Comparison of ENCODE assay signal across 24 mouse cellular contexts in genomic region chr3:27490891-27491290, GRCm38 (mm10).
DNase-seq lines count a peak whose midpoint lies in the region; ATAC-seq and TF ChIP-seq lines count a peak whose summit lies in the region.
"Had no signal": no experiment of that assay in that cellular context is flagged by ENCODE, and none has a peak within 500 bp of the region (broad histone marks: within the 10 kb centered on the region; RNA-seq: fewer than 3 reads in every experiment).

No protein-coding gene starts in this region.

- no peaks in the 10 kb centered on the region for H3K79me2 ChIP-seq in liver, adult 2 months (ENCODE audit: control insufficient read depth, insufficient read depth, low read length)

- no peak for TF ChIP-seq POLR2A in liver, adult 2 months (IDR thresholded peaks at IDR 0.05; ENCODE audit: extremely low read depth, insufficient read depth, low read length)

- H3K27me3 ChIP-seq in heart, embryonic 14.5 days (ENCODE audit: control insufficient read depth, insufficient read depth, low read length): no peaks in the 10 kb centered on the region
- H3K27me3 ChIP-seq in liver, adult 2 months (ENCODE audit: control insufficient read depth, insufficient read depth, low read length): no peaks in the 10 kb centered on the region
- H3K27me3 ChIP-seq: embryonic facial prominence, embryonic 12.5 days; hindbrain, embryonic 15.5 days; liver, embryonic 13.5 days; midbrain, embryonic 12.5 days; neural tube, embryonic 15.5 days had no signal

- H3K36me3 ChIP-seq in heart, embryonic 14.5 days (ENCODE audit: control insufficient read depth, insufficient read depth, low read length): peaks cover 68% of the 10 kb centered on the region
- H3K36me3 ChIP-seq in liver, adult 2 months (ENCODE audit: control insufficient read depth, insufficient read depth, low read length): peaks cover 6% of the 10 kb centered on the region; the same call in 1 of the 2 replicates
- H3K36me3 ChIP-seq: hindbrain, embryonic 15.5 days; neural tube, embryonic 15.5 days had no signal

- WGBS in heart, embryonic 14.5 days: 50% methylated on average over 9 of the region's 9 CpGs
- WGBS in liver, adult 2 months: 26% methylated on average over 9 of the region's 9 CpGs

- ATAC-seq in heart, embryonic 14.5 days (ENCODE audit: insufficient number of reproducible peaks, insufficient read depth, low FRiP score, low read depth): no peak
- ATAC-seq: activated CD4-positive, CD25-positive, alpha-beta regulatory T cell, adult 4 months; forebrain, postnatal 0 days; intestine, embryonic 16.5 days had no signal

- peak; percentile 91 for DNase-seq in heart, adult 11 months
- no peak for DNase-seq in heart, postnatal 14 days
- no peak for DNase-seq in heart, adult 9 months (ENCODE audit: low spot score in 2 of 2)
- peak; percentile 82 for DNase-seq in liver, adult 2 months (ENCODE audit: extremely low read depth, low read depth, low spot score)
- no peak for DNase-seq in liver
- no peak for DNase-seq in testis, postnatal 10 days (ENCODE audit: low spot score)
- DNase-seq: adrenal gland, postnatal 10 days; cerebellum, adult 18-20 months; cerebellum, postnatal 25 days; forebrain, postnatal 0 days; gastrocnemius, postnatal 14 days; layer of hippocampus, postnatal 36 days; liver, embryonic 13.5 days; lung, embryonic 14.5 days; right cerebral cortex, adult 18-20 months; right cerebral cortex, postnatal 4 days; thymus, postnatal 25 days had no signal

- no peaks in the 10 kb centered on the region for H3K9me3 ChIP-seq in heart, embryonic 14.5 days (ENCODE audit: control insufficient read depth, low read length)
- H3K9me3 ChIP-seq: embryonic facial prominence, embryonic 12.5 days; hindbrain, embryonic 15.5 days; liver, embryonic 13.5 days; midbrain, embryonic 12.5 days; neural tube, embryonic 15.5 days had no signal

- H3K4me3 ChIP-seq in heart, embryonic 14.5 days (ENCODE audit: control insufficient read depth in 1 of 2, insufficient read depth in 1 of 2, low read depth in 1 of 2, low read length in 2 of 2): no peak overlapping the region
- H3K4me3 ChIP-seq in liver, adult 2 months (ENCODE audit: insufficient read depth, low read depth, low read length): no peak overlapping the region
- H3K4me3 ChIP-seq: embryonic facial prominence, embryonic 12.5 days; hindbrain, embryonic 15.5 days; liver, embryonic 13.5 days; midbrain, embryonic 12.5 days; neural tube, embryonic 15.5 days had no signal

- H3K4me2 ChIP-seq in heart, embryonic 14.5 days (ENCODE audit: low read length): 0 out of 2 replicates have a peak overlapping the region, but pooled peaks have one; percentile 7
- H3K4me2 ChIP-seq: embryonic facial prominence, embryonic 12.5 days; hindbrain, embryonic 15.5 days; liver, embryonic 13.5 days; lung, embryonic 14.5 days; midbrain, embryonic 12.5 days; neural tube, embryonic 15.5 days had no signal

- peak overlapping the region; percentile 72 to 76 for H3K27ac ChIP-seq in heart, embryonic 14.5 days (replicated peaks in 1 of 2; ENCODE audit: control insufficient read depth in 1 of 2, insufficient read depth in 1 of 2, low read depth in 2 of 2, low read length in 2 of 2)
- no peak overlapping the region for H3K27ac ChIP-seq in liver, adult 2 months (replicated peaks; ENCODE audit: insufficient read depth, low read depth, low read length)
- H3K27ac ChIP-seq: embryonic facial prominence, embryonic 12.5 days; hindbrain, embryonic 15.5 days; liver, embryonic 13.5 days; midbrain, embryonic 12.5 days; neural tube, embryonic 15.5 days had no signal

- intact Hi-C loops in heart, postnatal 14 days (cut with DNase I): no loop called here

- H3K4me1 ChIP-seq in heart, embryonic 14.5 days (ENCODE audit: control insufficient read depth in 2 of 2, insufficient read depth in 2 of 2, low read length in 2 of 2): peaks cover 29 to 43% of the 10 kb centered on the region in 2 experiments
- peaks cover 7% of the 10 kb centered on the region for H3K4me1 ChIP-seq in liver, adult 2 months (ENCODE audit: control insufficient read depth, insufficient read depth, low read length)
- H3K4me1 ChIP-seq: embryonic facial prominence, embryonic 12.5 days; liver, embryonic 13.5 days had no signal

- TF ChIP-seq CTCF in liver, adult 2 months (IDR thresholded peaks at IDR 0.05; ENCODE audit: low read depth, low read length): no peak

- peak overlapping the region; percentile 2; the same call in 1 of the 2 replicates for H3K9ac ChIP-seq in heart, embryonic 14.5 days (ENCODE audit: low read length)
- H3K9ac ChIP-seq in liver, adult 2 months (ENCODE audit: low read depth, low read length): no peak overlapping the region
- H3K9ac ChIP-seq: embryonic facial prominence, embryonic 12.5 days; forebrain, postnatal 0 days; hindbrain, embryonic 15.5 days; liver, embryonic 13.5 days; lung, embryonic 14.5 days; midbrain, embryonic 12.5 days; neural tube, embryonic 15.5 days had no signal

Comparison
In these comparisons a context has a peak if more than half of its experiments do, and no peak if none do; other contexts are left out.
1. DNase-seq: peak in heart, adult 11 months (single experiment) and liver, adult 2 months (single experiment); none in heart, postnatal 14 days (0 of 2), heart, adult 9 months (0 of 2), liver (single experiment) and testis, postnatal 10 days (single experiment).